Mouse (Mus musculus) embryo, embryonic 9.5 days (tissue): ENCODE data around the gene Isg15.
"Not testable (repeated sequence)": the region's sequence is repeated elsewhere in the genome, so short reads cannot be mapped to it uniquely, and the experiment has no call there.

ENCODE experiments used
- DNase-seq: peaks from one replicate; pipeline ENCODE4 v3.0.0-alpha.2; 2017; ENCODE audit errors: extremely low spot score

Isg15 gene

DNA sequence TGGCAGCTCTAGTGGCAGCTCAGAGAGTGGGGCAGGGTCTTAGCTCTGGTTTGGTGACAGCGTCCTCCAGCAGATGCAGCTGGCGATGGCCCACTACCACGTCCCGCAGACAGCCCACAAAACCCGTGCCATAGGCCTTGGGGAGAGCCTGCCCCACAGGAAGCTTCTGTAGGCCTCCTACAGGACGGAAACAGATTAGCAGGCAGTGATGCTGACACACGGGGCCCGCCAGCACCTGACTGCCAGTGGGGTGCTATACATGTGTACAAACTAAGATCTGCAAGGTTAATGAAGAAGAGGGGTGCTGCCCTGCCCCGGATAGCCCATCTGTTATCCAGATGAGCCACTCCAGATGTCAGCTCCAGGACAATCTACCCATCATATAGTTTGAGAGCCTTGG is 34.1 kb downstream of the Isg15 start:
- no peak for DNase-seq

GRCm38 (mm10) chr4:156154771-156155170 is 45.8 kb downstream of the Isg15 start:
- DNase-seq: no peak

- not testable (repeated sequence) for DNase-seq
These were observed 49.7 kb downstream of the Isg15 start for GRCm38 (mm10) chr4:156150887-156151286.
